7 mouse cellular contexts compared by ENCODE assay signal in the genomic region with DNA sequence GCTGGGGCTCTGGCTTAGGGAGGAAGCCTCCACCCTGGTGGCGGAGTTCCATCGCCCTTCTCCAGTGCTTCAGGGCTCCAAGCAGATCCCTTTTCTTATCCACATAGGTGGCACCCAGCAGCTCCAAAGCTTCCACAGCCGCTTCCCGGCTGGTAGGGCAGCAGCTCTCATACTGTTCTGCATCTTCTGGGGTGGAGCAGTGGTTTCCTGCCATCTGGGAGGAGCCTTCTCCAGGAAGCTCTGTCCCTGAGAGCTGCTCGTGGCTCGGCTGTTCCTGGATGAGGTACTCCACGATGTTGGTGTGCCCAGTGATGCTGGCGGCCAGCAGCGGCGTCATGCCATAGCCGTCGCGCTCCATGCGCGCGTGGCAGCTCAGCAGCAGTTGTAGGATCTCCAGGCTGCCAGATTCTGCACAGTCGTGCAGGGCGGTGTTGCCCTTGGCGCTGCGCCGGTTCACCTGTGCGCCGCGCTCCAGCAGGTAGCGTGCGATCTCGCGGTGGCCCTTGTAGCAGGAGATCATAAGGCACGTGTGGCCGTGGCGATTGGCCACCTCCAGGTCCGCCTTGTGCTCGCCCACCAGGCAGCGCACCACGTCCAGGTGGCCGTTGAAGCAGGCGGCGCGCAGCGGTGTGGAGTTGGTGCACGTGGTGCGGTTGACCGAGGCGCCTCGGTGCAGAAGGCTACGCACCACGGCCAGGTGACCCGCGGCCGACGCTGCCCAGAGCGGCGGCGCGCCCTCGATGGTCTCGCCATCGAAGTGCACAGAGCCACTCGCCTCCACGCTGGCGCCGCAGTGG. TPM values are rescaled to one million over a fixed set of nuclear protein-coding genes. Genes with fewer than 3 reads are reported as not detected.
A peak's percentile ranks its signal among the peaks of the same experiment; 100 is the strongest.
DNase-seq lines count a peak whose midpoint lies in the region; ATAC-seq and TF ChIP-seq lines count a peak whose summit lies in the region.
"Not testable (repeated sequence)": the region's sequence is repeated elsewhere in the genome, so short reads cannot be mapped to it uniquely, and the experiment has no call there.

No protein-coding gene starts in this region.

- peak overlapping the region; percentile 27; the same call in 1 of the 2 replicates for H3K4me2 ChIP-seq in forebrain, embryonic 15.5 days (replicated peaks)
- H3K4me2 ChIP-seq in heart, embryonic 15.5 days, result peak overlapping the region; percentile 78
- H3K4me2 ChIP-seq in intestine, postnatal 0 days (replicated peaks; ENCODE audit: low read depth), result peak overlapping the region; percentile 52
- H3K4me2 ChIP-seq in liver, embryonic 11.5 days, result peak overlapping the region; percentile 68
- H3K4me2 ChIP-seq in neural tube, embryonic 14.5 days (ENCODE audit: low read depth, low read length), result not testable (repeated sequence)

- not testable (repeated sequence) for H3K36me3 ChIP-seq in forebrain, embryonic 15.5 days; heart, embryonic 15.5 days; intestine, postnatal 0 days (ENCODE audit: control insufficient read depth, insufficient read depth); liver, embryonic 11.5 days (ENCODE audit: control insufficient read depth, insufficient read depth, low read length); neural tube, embryonic 14.5 days (ENCODE audit: control insufficient read depth, insufficient read depth, low read length)

- H3K4me3 ChIP-seq in forebrain, embryonic 15.5 days, result peak overlapping the region; percentile 13; the same call in 1 of the 2 replicates
- peak overlapping the region; percentile 43 for H3K4me3 ChIP-seq in heart, embryonic 15.5 days
- peak overlapping the region; percentile 14 for H3K4me3 ChIP-seq in intestine, postnatal 0 days (ENCODE audit: low read depth, low read length)
- H3K4me3 ChIP-seq in liver, embryonic 11.5 days (ENCODE audit: low read depth, low read length), result peak overlapping the region; percentile 34
- H3K4me3 ChIP-seq in neural tube, embryonic 14.5 days (ENCODE audit: low read depth, low read length), result not testable (repeated sequence)

- ATAC-seq in common myeloid progenitor, adult 5-6 weeks (replicated peaks; ENCODE audit: low read depth, poor library complexity, severe bottlenecking), result peak; percentile 55
- peak; percentile 64 for ATAC-seq in forebrain, embryonic 15.5 days (replicated peaks)
- ATAC-seq in heart, embryonic 15.5 days (replicated peaks; ENCODE audit: insufficient number of reproducible peaks, insufficient read depth, low FRiP score, low read depth), result peak; percentile 61
- peak; percentile 65 for ATAC-seq in intestine, postnatal 0 days
- peak; percentile 35; the same call in 1 of the 2 replicates for ATAC-seq in liver, embryonic 11.5 days (replicated peaks; ENCODE audit: low FRiP score)
- ATAC-seq in megakaryocyte progenitor cell, adult 5-6 weeks (replicated peaks; ENCODE audit: poor library complexity), result peak; percentile 54
- ATAC-seq in neural tube, embryonic 14.5 days (ENCODE audit: low read depth), result peak; percentile 55; the same call in 1 of the 2 replicates

- not testable (repeated sequence) for H3K27me3 ChIP-seq in forebrain, embryonic 15.5 days; heart, embryonic 15.5 days; intestine, postnatal 0 days (replicated peaks; ENCODE audit: control insufficient read depth, insufficient read depth, low read length); neural tube, embryonic 14.5 days (ENCODE audit: control insufficient read depth, insufficient read depth, low read length)
- peaks cover 26% of the 10 kb centered on the region for H3K27me3 ChIP-seq in liver, embryonic 11.5 days (replicated peaks; ENCODE audit: control insufficient read depth, insufficient read depth, low read length)

- H3K9ac ChIP-seq in forebrain, embryonic 15.5 days (replicated peaks); heart, embryonic 15.5 days; intestine, postnatal 0 days (ENCODE audit: low read depth, low read length); liver, embryonic 11.5 days (ENCODE audit: low read depth, low read length); neural tube, embryonic 14.5 days (replicated peaks; ENCODE audit: low read depth, low read length): not testable (repeated sequence)

- 0 out of 2 replicates have a peak, but pooled peaks have one; percentile 1 for TF ChIP-seq CTCF in intestine, postnatal 0 days (IDR thresholded peaks at IDR 0.05; ENCODE audit: low read depth)

- 29% methylated on average over 62 of the region's 62 CpGs for WGBS in forebrain, embryonic 15.5 days
- 7% methylated on average over 62 of the region's 62 CpGs for WGBS in heart, embryonic 15.5 days
- 14% methylated on average over 45 of the region's 62 CpGs for WGBS in intestine, postnatal 0 days
- 9% methylated on average over 58 of the region's 62 CpGs for WGBS in liver, embryonic 11.5 days
- 20% methylated on average over 50 of the region's 62 CpGs for WGBS in neural tube, embryonic 14.5 days

- not testable (repeated sequence) for H3K9me3 ChIP-seq in forebrain, embryonic 15.5 days; heart, embryonic 15.5 days (replicated peaks); intestine, postnatal 0 days (ENCODE audit: control insufficient read depth); liver, embryonic 11.5 days (ENCODE audit: control insufficient read depth, low read length); neural tube, embryonic 14.5 days (ENCODE audit: control insufficient read depth, low read length)

- H3K27ac ChIP-seq in forebrain, embryonic 15.5 days (replicated peaks); heart, embryonic 15.5 days; intestine, postnatal 0 days (ENCODE audit: low read depth, low read length); liver, embryonic 11.5 days (ENCODE audit: low read depth, low read length); neural tube, embryonic 14.5 days (ENCODE audit: low read depth, low read length): not testable (repeated sequence)

- H3K4me1 ChIP-seq in forebrain, embryonic 15.5 days; intestine, postnatal 0 days (replicated peaks; ENCODE audit: control insufficient read depth, insufficient read depth, low read length); liver, embryonic 11.5 days (replicated peaks; ENCODE audit: control insufficient read depth, insufficient read depth, low read length); neural tube, embryonic 14.5 days (ENCODE audit: control insufficient read depth, insufficient read depth, low read length): not testable (repeated sequence)
- H3K4me1 ChIP-seq in heart, embryonic 15.5 days (replicated peaks), result peaks cover 22% of the 10 kb centered on the region

- not testable (repeated sequence) for DNase-seq in liver, embryonic 11.5 days (ENCODE audit: low spot score)

RNA-seq across cellular contexts. Expression of gene 4931440F15Rik, which starts 0.8 kb away (rescaled TPM):
- 0.18 TPM in 1 of 2 replicates, not detected in the other for total RNA-seq in common myeloid progenitor, adult 5-6 weeks (2017)
- 0.37 and 0.47 TPM in 2 replicates for polyA plus RNA-seq in forebrain, embryonic 15.5 days (2015; fragmentation: Nextera tagmentation; extraction: Ambion mirVana)
- 0.08 and 0.10 TPM in 2 replicates for polyA plus RNA-seq in heart, embryonic 15.5 days (2015; fragmentation: Nextera tagmentation; extraction: Ambion mirVana)
- polyA plus RNA-seq in intestine, postnatal 0 days (2015; fragmentation: Nextera tagmentation; extraction: Ambion mirVana), result 0.09 and 0.12 TPM in 2 replicates
- polyA plus RNA-seq in liver, embryonic 11.5 days (2014; fragmentation: Nextera tagmentation; extraction: Ambion mirVana), result 0.70 and 0.95 TPM in 2 replicates
- total RNA-seq in megakaryocyte progenitor cell, adult 5-6 weeks (2015), result not detected in 2 replicates
- total RNA-seq in megakaryocyte progenitor cell, adult 5-6 weeks (2017), result not detected in 2 replicates
- polyA plus RNA-seq in neural tube, embryonic 14.5 days (2014; fragmentation: Nextera tagmentation; extraction: Ambion mirVana), result 0.73 and 1.3 TPM in 2 replicates
